Mouse (Mus musculus) embryonic fibroblast, embryonic 13.5 days (primary cell): ENCODE data around the gene Stk35.

ENCODE experiments used
- CTCF ChIP-seq: IDR thresholded peaks from 2 replicates; pipeline ENCODE4 v1.5.1; 2011; ENCODE audit warnings: mild to moderate bottlenecking, control low read depth, low read length, moderate library complexity, borderline replicate concordance; ENCODE audit not compliant: insufficient read depth
- POLR2A ChIP-seq: IDR thresholded peaks from 2 replicates; pipeline ENCODE4 v1.6.1; 2011; ENCODE audit warnings: low read depth, mild to moderate bottlenecking, control low read depth, low read length, moderate library complexity

DNA sequence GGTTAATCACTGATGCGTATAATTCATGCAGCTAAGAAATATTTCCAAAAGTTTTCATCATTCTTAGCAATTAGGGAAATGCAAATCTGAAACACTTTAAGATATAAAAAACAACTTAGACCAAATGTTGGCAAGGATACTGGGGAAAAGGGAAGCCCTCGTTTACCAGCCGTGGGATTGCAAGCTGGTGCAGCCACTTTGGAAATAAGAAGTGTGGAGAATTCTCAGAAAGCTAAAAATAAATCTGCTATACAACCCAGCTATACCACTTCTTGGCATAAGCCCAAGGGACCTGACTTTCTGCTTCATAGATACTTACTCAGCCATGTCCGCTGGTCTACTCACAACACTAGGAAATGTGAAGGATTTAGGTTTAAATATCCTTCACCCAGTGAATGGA lies 51.2 kb downstream of the Stk35 start:
- TF ChIP-seq CTCF (no peak), POLR2A (no peak)
